Mouse (Mus musculus): Measurements from ENCODE around the gene Lss. TPM values are rescaled to one million over a fixed set of nuclear protein-coding genes. Genes with fewer than 3 reads are reported as not detected.

Lss gene
- polyA plus RNA-seq, 1 experiment from 2014 or later: 49.1 TPM

DNA sequence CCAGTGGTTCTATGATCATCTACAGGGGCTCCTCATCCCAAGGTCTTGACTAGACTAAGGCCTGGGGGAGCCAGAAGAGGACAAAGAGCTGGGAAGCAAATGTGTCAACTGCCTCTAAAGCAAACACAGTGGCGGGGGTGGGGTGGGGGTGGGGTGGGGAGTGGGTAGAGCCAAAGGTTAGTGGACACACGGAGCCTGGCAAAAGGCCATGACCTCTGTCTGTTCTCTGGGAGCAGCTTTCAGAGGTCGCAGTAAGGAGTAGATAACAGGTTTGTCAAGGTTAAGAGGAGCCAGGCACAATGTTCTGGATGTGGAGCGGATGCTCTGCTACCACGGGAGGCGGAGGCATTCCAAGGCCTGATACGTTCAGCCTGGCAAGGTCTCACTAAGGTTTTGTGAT is 45.5 kb downstream of the Lss start:
- Histone ChIP-seq H3K36me3 (ENCODE audit: control insufficient read depth, insufficient read depth, low read length) (no peaks in the 10 kb centered on the region), H3K9ac (ENCODE audit: low read length) (no peak overlapping the region), H3K4me2 (ENCODE audit: low read depth, low read length) (no peak overlapping the region), H3K9me3 (replicated peaks; ENCODE audit: control insufficient read depth, low read length) (no peaks in the 10 kb centered on the region), H3K4me1 (ENCODE audit: control insufficient read depth, insufficient read depth, low read length) (no peaks in the 10 kb centered on the region), H3K27me3 (ENCODE audit: control insufficient read depth, insufficient read depth, low read length) (no peaks in the 10 kb centered on the region), H3K27ac (ENCODE audit: low read length) (no peak overlapping the region), H3K4me3 (replicated peaks; ENCODE audit: low read length) (no peak overlapping the region)
- no peak for ATAC-seq (ENCODE audit: insufficient read depth, low FRiP score)
- 63% methylated on average over 7 of the region's 7 CpGs for WGBS

DNA sequence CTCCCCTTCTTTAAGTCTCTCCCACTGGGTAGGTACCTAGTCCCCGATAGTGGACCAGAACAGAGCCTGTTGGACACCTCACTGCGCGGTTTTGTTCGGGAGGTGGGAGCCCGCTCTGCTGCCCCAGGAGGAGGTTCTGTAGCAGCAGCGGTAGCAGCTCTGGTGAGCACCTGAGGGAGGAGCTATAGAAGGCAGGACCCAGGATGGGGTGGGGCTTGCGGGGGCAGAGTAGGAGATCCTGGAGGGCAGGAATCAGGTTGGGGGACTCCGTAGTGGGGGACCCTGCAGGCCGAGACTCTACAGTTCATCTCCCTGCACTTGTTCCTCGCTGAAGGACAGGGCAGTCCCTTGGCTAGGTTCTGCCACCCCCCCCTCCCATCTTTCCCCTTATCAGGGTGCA is 52.8 kb downstream of the Lss start:
- Histone ChIP-seq H3K4me1 (ENCODE audit: control insufficient read depth, insufficient read depth, low read length) (no peaks in the 10 kb centered on the region), H3K27me3 (ENCODE audit: control insufficient read depth, insufficient read depth, low read length) (no peaks in the 10 kb centered on the region), H3K9me3 (replicated peaks; ENCODE audit: control insufficient read depth, low read length) (no peaks in the 10 kb centered on the region), H3K36me3 (ENCODE audit: control insufficient read depth, insufficient read depth, low read length) (no peaks in the 10 kb centered on the region), H3K27ac (ENCODE audit: low read length) (no peak overlapping the region), H3K9ac (ENCODE audit: low read length) (no peak overlapping the region), H3K4me2 (ENCODE audit: low read depth, low read length) (peak overlapping the region; percentile 34; the same call in 1 of the 2 replicates), H3K4me3 (replicated peaks; ENCODE audit: low read length) (no peak overlapping the region)
- ATAC-seq (ENCODE audit: insufficient read depth, low FRiP score): no peak
- 15% methylated on average over 10 of the region's 10 CpGs for WGBS

DNA sequence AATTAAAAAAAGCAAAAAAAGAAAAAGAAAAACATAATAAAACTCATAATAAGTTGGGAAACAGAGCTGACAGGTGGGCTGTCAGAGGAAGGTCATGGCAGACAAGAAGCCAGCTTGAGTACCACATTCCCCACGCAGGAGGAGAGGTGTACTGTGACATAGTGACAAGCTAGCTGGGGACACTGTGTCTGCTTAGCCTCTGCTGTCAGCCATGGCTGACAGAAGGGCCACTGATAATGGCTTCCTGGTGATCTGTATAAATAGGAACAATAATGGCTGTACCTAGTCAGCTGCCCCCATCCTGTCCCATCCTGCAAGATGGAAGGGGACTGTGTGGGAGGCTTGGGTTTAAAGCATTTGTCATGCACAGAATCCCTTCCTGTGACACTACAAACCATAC is 54.8 kb downstream of the Lss start:
- H3K9me3 ChIP-seq (replicated peaks; ENCODE audit: control insufficient read depth, low read length): no peaks in the 10 kb centered on the region
- WGBS: 25% methylated on average over 1 of the region's 1 CpGs

DNA sequence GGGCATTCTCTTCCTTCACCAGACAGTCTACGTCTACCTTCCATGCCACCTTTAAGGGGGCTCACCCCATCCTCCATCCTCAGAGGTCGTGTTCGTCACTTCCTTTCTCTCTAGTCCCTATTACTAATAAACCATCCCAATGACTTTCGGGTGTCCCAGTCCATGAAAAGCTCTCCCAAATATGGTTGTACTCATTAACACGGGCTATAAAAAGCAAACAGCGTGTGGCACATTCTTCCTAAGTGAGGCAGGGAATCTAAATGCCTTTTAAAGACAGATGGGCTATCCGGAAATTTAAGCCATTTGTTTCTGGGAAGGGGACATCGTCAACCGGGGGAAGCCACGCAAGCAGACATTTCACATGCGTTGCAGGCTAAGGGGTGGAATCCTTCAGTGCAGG is 58.8 kb downstream of the Lss start:
- 76% methylated on average over 11 of the region's 11 CpGs for WGBS
- Histone ChIP-seq H3K36me3 (ENCODE audit: control insufficient read depth, insufficient read depth, low read length) (no peaks in the 10 kb centered on the region), H3K9ac (ENCODE audit: low read length) (no peak overlapping the region), H3K27me3 (ENCODE audit: control insufficient read depth, insufficient read depth, low read length) (no peaks in the 10 kb centered on the region), H3K4me1 (ENCODE audit: control insufficient read depth, insufficient read depth, low read length) (no peaks in the 10 kb centered on the region), H3K27ac (ENCODE audit: low read length) (no peak overlapping the region), H3K4me3 (replicated peaks; ENCODE audit: low read length) (no peak overlapping the region), H3K9me3 (replicated peaks; ENCODE audit: control insufficient read depth, low read length) (no peaks in the 10 kb centered on the region), H3K4me2 (ENCODE audit: low read depth, low read length) (no peak overlapping the region)
- ATAC-seq (ENCODE audit: insufficient read depth, low FRiP score): no peak

More for the DNA sequence above, 54.8 kb downstream of the Lss start:
- Histone ChIP-seq H3K4me3 (replicated peaks; ENCODE audit: low read length) (no peak overlapping the region), H3K36me3 (ENCODE audit: control insufficient read depth, insufficient read depth, low read length) (no peaks in the 10 kb centered on the region), H3K9ac (ENCODE audit: low read length) (no peak overlapping the region), H3K27me3 (ENCODE audit: control insufficient read depth, insufficient read depth, low read length) (no peaks in the 10 kb centered on the region), H3K27ac (ENCODE audit: low read length) (no peak overlapping the region), H3K4me1 (ENCODE audit: control insufficient read depth, insufficient read depth, low read length) (no peaks in the 10 kb centered on the region), H3K4me2 (ENCODE audit: low read depth, low read length) (no peak overlapping the region)
- no peak for ATAC-seq (ENCODE audit: insufficient read depth, low FRiP score)

DNA sequence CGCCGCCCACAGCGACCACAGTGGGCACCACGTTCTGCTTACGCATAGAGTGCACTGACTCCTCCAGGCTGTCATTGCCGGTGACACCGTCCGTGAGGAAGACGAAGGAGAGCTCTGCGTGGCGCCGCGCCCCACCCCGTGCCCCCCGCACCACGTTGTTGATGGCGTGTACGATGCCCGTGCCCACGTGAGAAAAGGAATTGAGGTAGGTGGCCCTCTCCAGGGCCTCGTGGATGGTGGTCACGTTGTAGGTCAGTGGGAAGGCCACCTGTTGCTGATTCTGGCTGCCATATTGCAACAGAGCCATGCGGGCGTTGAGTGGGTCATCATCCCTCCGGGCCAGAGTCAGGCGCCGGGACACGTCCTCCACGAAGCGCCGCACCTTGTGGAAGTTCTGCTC is 65.0 kb downstream of the Lss start:
- ATAC-seq (ENCODE audit: insufficient read depth, low FRiP score): peak; percentile 15; the same call in 1 of the 2 replicates
- H3K27me3 ChIP-seq (ENCODE audit: control insufficient read depth, insufficient read depth, low read length): no peaks in the 10 kb centered on the region
- H3K27ac ChIP-seq (ENCODE audit: low read length): no peak overlapping the region
- H3K9ac ChIP-seq (ENCODE audit: low read length): no peak overlapping the region
- no peaks in the 10 kb centered on the region for H3K9me3 ChIP-seq (replicated peaks; ENCODE audit: control insufficient read depth, low read length)
- H3K4me1 ChIP-seq (ENCODE audit: control insufficient read depth, insufficient read depth, low read length): no peaks in the 10 kb centered on the region
- 89% methylated on average over 31 of the region's 31 CpGs for WGBS
- no peak overlapping the region for H3K4me3 ChIP-seq (replicated peaks; ENCODE audit: low read length)
- no peak overlapping the region for H3K4me2 ChIP-seq (ENCODE audit: low read depth, low read length)
- H3K36me3 ChIP-seq (ENCODE audit: control insufficient read depth, insufficient read depth, low read length): no peaks in the 10 kb centered on the region; the same call in 1 of the 2 replicates

DNA sequence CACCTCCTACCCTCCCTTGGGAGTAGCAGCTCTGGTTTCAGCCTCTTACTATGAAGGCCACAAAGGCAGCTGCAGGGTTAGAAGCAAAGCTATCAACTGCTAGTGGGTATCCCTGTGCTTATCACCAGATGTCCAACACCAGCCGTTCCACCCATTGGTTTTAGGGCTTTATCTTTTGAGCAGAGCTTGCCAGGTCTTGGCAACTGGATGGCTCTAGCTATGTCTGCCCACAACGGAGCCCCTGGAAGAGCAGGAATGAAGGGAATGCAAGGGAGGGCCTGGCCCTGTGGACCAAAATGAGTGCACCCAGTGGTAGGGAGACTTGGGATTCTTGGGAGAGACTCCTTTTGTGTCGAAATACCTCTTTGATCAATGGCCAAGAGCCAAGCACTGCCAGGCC is 71.3 kb downstream of the Lss start:
- H3K27me3 ChIP-seq (ENCODE audit: control insufficient read depth, insufficient read depth, low read length): no peaks in the 10 kb centered on the region
- H3K27ac ChIP-seq (ENCODE audit: low read length): no peak overlapping the region
- H3K9ac ChIP-seq (ENCODE audit: low read length): no peak overlapping the region
- WGBS: 69% methylated on average over 3 of the region's 3 CpGs
- no peaks in the 10 kb centered on the region for H3K4me1 ChIP-seq (ENCODE audit: control insufficient read depth, insufficient read depth, low read length)
- H3K4me2 ChIP-seq (ENCODE audit: low read depth, low read length): no peak overlapping the region
- no peak for ATAC-seq (ENCODE audit: insufficient read depth, low FRiP score)
- H3K4me3 ChIP-seq (replicated peaks; ENCODE audit: low read length): no peak overlapping the region
- H3K36me3 ChIP-seq (ENCODE audit: control insufficient read depth, insufficient read depth, low read length): peaks cover 7% of the 10 kb centered on the region
- no peaks in the 10 kb centered on the region for H3K9me3 ChIP-seq (replicated peaks; ENCODE audit: control insufficient read depth, low read length)

Other genes starting within 250 kb of the Lss start
- gene Dip2a, start 186.3 kb upstream of the Lss start, polyA plus RNA-seq (2015; fragmentation: Nextera tagmentation; extraction: Ambion mirVana): 10.0 and 10.2 TPM in 2 replicates
- gene AC141477.1, start 91.1 kb upstream of the Lss start, polyA plus RNA-seq (2015; fragmentation: Nextera tagmentation; extraction: Ambion mirVana): not detected in 2 replicates
- 10.9 and 12.4 TPM in 2 replicates for gene Pcnt, start 88.8 kb upstream of the Lss start, polyA plus RNA-seq (2015; fragmentation: Nextera tagmentation; extraction: Ambion mirVana)
- 0.25 TPM in 1 of 2 replicates, not detected in the other for gene 2610028H24Rik, start 82.5 kb upstream of the Lss start, polyA plus RNA-seq (2015; fragmentation: Nextera tagmentation; extraction: Ambion mirVana)
- gene Mcm3ap, start 62.7 kb upstream of the Lss start, polyA plus RNA-seq (2015; fragmentation: Nextera tagmentation; extraction: Ambion mirVana): 38.3 and 49.3 TPM in 2 replicates
- 5.6 and 6.1 TPM in 2 replicates for gene Ybey, start 62.5 kb upstream of the Lss start, polyA plus RNA-seq (2015; fragmentation: Nextera tagmentation; extraction: Ambion mirVana)
- 0.21 TPM in 1 of 2 replicates, not detected in the other for gene Spatc1l, start 30.7 kb downstream of the Lss start, polyA plus RNA-seq (2015; fragmentation: Nextera tagmentation; extraction: Ambion mirVana)
- gene Ftcd, start 44.1 kb downstream of the Lss start, polyA plus RNA-seq (2015; fragmentation: Nextera tagmentation; extraction: Ambion mirVana): 1.8 and 2.4 TPM in 2 replicates
- gene Col6a2, start 92.0 kb downstream of the Lss start, polyA plus RNA-seq (2015; fragmentation: Nextera tagmentation; extraction: Ambion mirVana): 263 and 287 TPM in 2 replicates
- 433 and 468 TPM in 2 replicates for gene Col6a1, start 194.6 kb downstream of the Lss start, polyA plus RNA-seq (2015; fragmentation: Nextera tagmentation; extraction: Ambion mirVana)